In genomic region chr2:155016751-155017150, GRCm38 (mm10) we compare ENCODE assay signal across 8 mouse cellular contexts. TPM values are rescaled to one million over a fixed set of nuclear protein-coding genes. Genes with fewer than 3 reads are reported as not detected.
DNase-seq lines count a peak whose midpoint lies in the region.
"Had no signal": no experiment of that assay in that cellular context is flagged by ENCODE, and none has a peak within 500 bp of the region (broad histone marks: within the 10 kb centered on the region; RNA-seq: fewer than 3 reads in every experiment).

No protein-coding gene starts in this region.

- peak; percentile 58 to 73 for DNase-seq in adrenal gland, adult (ENCODE audit: inconsistent age in 2 of 2, low spot score in 1 of 2)
- peak; percentile 32 for DNase-seq in adrenal gland, adult 2 months
- peak; percentile 50 for DNase-seq in adrenal gland, adult 8-10 months

RNA-seq across cellular contexts. Expression of gene Gm14226, which starts 1.3 kb away (rescaled TPM):
- total RNA-seq in adrenal gland, adult 2 months (2021): 1 to 10 TPM; 3.5 to 4.2 TPM
- polyA plus RNA-seq in adrenal gland, adult 2 months (2012; rRNA removed): 0.30 and 0.44 TPM in 2 replicates
- total RNA-seq in adrenal gland, adult 8-10 months (2022): 1 to 10 TPM; 3.1 to 9.6 (median 4.6) TPM
- total RNA-seq: CH12.LX had no signal
- polyA plus RNA-seq: C2C12; CD4-positive, CD25-positive, alpha-beta regulatory T cell, adult 4 months; cerebellum, adult 2 months; G1E had no signal

RNA-seq across cellular contexts. Expression of gene Ahcy, which starts 57.5 kb away (rescaled TPM):
- total RNA-seq in adrenal gland, adult 2 months (2021): 10 to 100 TPM; 32.4 to 36.9 TPM
- polyA plus RNA-seq in adrenal gland, adult 2 months (2012; rRNA removed): 42.4 and 53.1 TPM in 2 replicates
- 10 to 100 TPM; 33.8 to 39.2 (median 37.7) TPM for total RNA-seq in adrenal gland, adult 8-10 months (2022)
